Mouse (Mus musculus): ENCODE measurements around the gene H2-Q7. TPM values are rescaled to one million over a fixed set of nuclear protein-coding genes. Genes with fewer than 3 reads are reported as not detected.
A peak's percentile ranks its signal among the peaks of the same experiment; 100 is the strongest.
"Not testable (repeated sequence)": the region's sequence is repeated elsewhere in the genome, so short reads cannot be mapped to it uniquely, and the experiment has no call there.

The H2-Q7 gene
- polyA plus RNA-seq, 1 experiment, result 20.1 TPM

DNA sequence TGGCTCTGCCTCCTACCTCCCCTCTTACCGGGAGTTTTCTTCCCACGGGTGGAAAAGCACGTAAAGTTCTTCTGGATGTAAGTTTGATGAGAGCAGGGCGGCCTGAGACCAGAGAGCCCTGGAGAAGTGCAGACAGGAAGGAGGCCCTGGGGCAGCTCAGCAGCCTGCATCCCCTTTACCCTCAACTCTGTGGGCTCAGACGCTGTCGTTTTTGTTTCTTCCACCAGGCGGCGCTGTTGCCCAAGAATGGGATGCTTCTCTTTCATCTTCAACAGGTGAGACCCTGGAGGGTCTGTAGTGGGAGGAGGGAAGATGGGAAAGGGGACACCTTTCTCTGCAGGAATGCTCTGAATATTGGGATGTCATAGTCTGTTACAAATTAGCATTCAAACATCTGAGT is 26.7 kb downstream of the H2-Q7 start:
- Histone ChIP-seq H3K4me1 (peaks cover 25% of the 10 kb centered on the region), H3K27me3 (replicated peaks) (peaks cover 20% of the 10 kb centered on the region)
- H3K36me3 ChIP-seq (replicated peaks; ENCODE audit: low read length); H3K4me3 ChIP-seq (replicated peaks); H3K9me3 ChIP-seq: not testable (repeated sequence)

DNA sequence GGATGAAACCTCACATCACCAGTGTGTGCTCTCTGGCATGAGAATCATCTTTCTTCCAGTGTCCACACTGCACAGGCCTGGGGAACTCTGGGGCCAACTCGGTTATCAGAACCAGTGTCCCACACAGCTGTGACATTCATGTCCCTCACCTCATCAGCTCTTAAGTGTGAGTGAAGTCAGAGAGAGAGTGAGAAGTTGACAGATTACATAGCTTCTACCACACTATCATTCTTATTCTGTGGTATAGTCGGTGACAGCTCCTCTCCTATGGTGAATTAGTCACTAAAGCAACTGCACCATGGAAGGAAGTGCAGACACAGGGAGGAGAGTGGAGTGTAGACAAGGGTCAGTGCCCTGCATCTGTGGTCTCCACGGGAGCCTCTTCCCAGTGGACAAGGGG is 30.0 kb downstream of the H2-Q7 start:
- H3K9me3 ChIP-seq; H3K36me3 ChIP-seq (replicated peaks; ENCODE audit: low read length): not testable (repeated sequence)
- peak overlapping the region; percentile 21 for H3K4me3 ChIP-seq (replicated peaks)
- peaks cover 37% of the 10 kb centered on the region for H3K27me3 ChIP-seq (replicated peaks)
- peaks cover 28% of the 10 kb centered on the region for H3K4me1 ChIP-seq

DNA sequence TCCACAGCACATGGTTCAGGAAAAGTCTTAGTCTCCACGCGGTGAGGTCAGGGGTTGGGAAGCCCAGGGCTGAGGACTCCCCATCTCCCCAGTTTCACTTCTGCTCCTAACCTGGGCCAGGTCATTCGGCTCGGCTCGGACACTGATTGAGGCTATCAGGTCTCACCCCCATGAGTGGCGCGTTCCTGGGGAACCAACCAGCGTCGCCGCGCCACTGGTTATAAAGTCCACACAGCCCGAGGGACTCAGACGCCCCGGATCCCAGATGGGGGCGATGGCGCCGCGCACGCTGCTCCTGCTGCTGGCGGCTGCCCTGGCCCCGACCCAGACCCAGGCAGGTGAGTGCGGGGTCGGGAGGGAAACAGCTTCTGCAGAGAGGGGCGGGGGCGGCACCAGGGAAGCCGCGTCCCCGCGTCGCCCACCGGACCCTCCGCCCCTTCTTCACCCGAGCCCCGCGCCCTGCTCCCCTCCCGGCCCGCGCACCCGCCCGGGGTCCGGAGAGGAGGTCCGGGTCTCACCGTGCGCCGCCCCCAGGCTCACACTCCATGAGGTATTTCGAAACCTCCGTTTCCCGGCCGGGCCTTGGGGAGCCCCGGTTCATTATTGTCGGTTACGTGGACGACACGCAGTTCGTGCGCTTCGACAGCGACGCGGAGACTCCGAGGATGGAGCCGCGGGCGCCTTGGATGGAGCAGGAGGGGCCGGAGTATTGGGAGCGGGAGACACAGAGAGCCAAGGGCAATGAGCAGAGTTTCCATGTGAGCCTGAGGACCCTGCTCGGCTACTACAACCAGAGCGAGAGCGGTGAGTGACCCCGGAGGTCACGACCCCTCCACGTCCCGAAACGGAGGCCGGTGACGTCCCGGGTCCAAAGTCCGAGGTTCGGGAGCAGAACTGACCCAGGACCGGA is 31.1 kb downstream of the H2-Q7 start, which contains the start of gene H2-Q10:
H2-Q10 (plus strand) TSS at position 248 of the 910 bp plus-strand sequence.
- H3K9me3 ChIP-seq, result peaks cover 6% of the 10 kb centered on the region; the same call in 1 of the 2 replicates
- peak within 1 kb of the TSS; percentile 88 for H3K4me3 ChIP-seq (replicated peaks)
- no peaks in the 10 kb centered on the region for H3K36me3 ChIP-seq (replicated peaks; ENCODE audit: low read length)
- peaks cover 47% of the 10 kb centered on the region for H3K27me3 ChIP-seq (replicated peaks)
- TF ChIP-seq FLI1 (IDR thresholded peaks at IDR 0.05; ENCODE audit: low read length) (no peak), GATA1 (IDR thresholded peaks at IDR 0.05; ENCODE audit: borderline replicate concordance, low read length) (no peak)
- peaks cover 28% of the 10 kb centered on the region for H3K4me1 ChIP-seq

DNA sequence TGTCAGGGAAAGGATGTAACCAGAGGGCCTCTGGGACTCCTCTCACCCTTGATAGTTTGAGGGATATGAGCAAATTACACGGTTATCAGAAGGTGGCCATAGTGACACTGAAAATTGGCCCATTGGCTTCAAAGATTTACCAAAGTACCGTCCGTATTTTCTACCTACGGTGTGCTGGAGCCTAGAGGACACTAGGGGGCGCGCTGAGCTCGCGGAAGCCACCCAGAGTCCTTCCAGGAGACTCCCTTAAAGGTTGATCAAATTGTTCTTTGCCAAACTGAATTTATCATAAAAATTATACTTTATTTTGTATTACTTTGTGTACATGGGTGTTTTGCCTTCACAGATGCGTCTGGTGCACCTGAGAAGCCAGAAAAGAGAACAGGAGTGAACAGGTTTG is 45.1 kb downstream of the H2-Q7 start:
- TF ChIP-seq FLI1 (IDR thresholded peaks at IDR 0.05; ENCODE audit: low read length) (no peak), GATA1 (IDR thresholded peaks at IDR 0.05; ENCODE audit: borderline replicate concordance, low read length) (no peak)
- Histone ChIP-seq H3K4me3 (replicated peaks) (no peak overlapping the region), H3K36me3 (replicated peaks; ENCODE audit: low read length) (no peaks in the 10 kb centered on the region), H3K27me3 (replicated peaks) (peaks cover 21% of the 10 kb centered on the region), H3K4me1 (peaks cover 7% of the 10 kb centered on the region), H3K9me3 (no peaks in the 10 kb centered on the region)

DNA sequence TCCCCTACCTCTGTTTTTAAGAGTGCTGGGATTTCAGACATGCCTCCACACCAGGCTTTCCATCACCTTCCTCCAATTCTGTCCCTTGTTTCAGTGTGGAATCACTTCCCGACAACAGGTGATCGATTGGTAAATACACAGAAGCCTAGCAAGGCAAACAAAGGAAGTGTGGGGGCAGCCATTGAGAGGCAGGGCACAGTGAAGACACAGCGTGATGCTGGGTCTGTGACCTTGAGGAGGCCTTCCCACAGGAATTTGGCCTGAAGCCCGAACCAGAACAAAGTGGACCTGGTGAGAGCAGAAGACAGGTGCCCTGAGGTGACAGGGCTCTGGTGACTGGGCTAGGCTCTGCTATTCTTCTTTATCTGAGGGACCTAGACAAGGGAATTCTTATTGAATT is 46.7 kb downstream of the H2-Q7 start:
- Histone ChIP-seq H3K27me3 (replicated peaks) (peaks cover 31% of the 10 kb centered on the region), H3K4me3 (replicated peaks) (no peak overlapping the region), H3K4me1 (peaks cover 7% of the 10 kb centered on the region), H3K9me3 (no peaks in the 10 kb centered on the region), H3K36me3 (replicated peaks; ENCODE audit: low read length) (no peaks in the 10 kb centered on the region)
- TF ChIP-seq GATA1 (IDR thresholded peaks at IDR 0.05; ENCODE audit: borderline replicate concordance, low read length), result no peak
- no peak for TF ChIP-seq FLI1 (IDR thresholded peaks at IDR 0.05; ENCODE audit: low read length)

DNA sequence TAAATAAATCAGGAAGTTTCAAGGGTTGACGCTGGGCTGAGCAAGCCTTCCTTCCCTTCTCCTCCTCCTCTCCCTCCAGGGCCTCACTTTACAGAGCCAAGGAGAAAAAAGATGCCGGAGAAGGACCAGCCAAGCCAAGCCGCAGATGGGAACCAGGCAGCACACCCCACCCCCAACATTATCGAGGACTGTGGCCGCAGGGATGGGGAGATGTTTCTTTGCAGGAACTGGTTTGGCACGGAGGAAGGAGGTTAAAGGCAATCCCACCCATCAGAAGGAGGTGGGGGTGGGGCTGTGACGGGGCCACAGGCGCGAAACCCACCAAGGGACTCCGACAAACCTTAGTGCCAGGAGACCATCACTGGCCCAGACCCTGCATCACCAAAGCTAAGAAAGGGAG is 47.8 kb downstream of the H2-Q7 start:
- H3K36me3 ChIP-seq (replicated peaks; ENCODE audit: low read length), result no peaks in the 10 kb centered on the region
- TF ChIP-seq GATA1 (IDR thresholded peaks at IDR 0.05; ENCODE audit: borderline replicate concordance, low read length), result no peak
- no peak for TF ChIP-seq FLI1 (IDR thresholded peaks at IDR 0.05; ENCODE audit: low read length)
- H3K4me1 ChIP-seq, result peaks cover 7% of the 10 kb centered on the region
- H3K9me3 ChIP-seq, result no peaks in the 10 kb centered on the region
- peaks cover 36% of the 10 kb centered on the region for H3K27me3 ChIP-seq (replicated peaks)
- peak overlapping the region; percentile 53 for H3K4me3 ChIP-seq (replicated peaks)

DNA sequence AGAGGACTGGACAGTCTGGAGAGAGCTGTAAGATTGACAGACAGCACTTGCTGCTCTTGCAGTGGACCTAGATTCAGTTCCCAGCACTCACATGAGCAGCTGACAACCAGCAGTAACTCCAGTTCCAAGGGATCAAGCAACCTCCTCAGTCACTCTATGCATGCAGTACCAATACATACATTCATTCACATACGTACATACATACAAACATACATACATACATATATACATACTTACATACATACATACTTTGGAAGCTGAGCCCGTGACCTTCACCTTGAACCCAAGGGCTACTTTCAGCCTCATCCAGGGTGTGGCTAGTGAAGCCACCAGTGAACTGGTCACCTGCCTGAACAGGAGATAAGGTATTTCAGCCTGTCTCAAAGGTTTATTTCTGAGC is 49.1 kb downstream of the H2-Q7 start:
- Histone ChIP-seq H3K9me3 (no peaks in the 10 kb centered on the region), H3K27me3 (replicated peaks) (peaks cover 38% of the 10 kb centered on the region), H3K4me1 (peaks cover 7% of the 10 kb centered on the region), H3K36me3 (replicated peaks; ENCODE audit: low read length) (no peaks in the 10 kb centered on the region), H3K4me3 (replicated peaks) (no peak overlapping the region)
- TF ChIP-seq GATA1 (IDR thresholded peaks at IDR 0.05; ENCODE audit: borderline replicate concordance, low read length) (no peak), FLI1 (IDR thresholded peaks at IDR 0.05; ENCODE audit: low read length) (no peak)

DNA sequence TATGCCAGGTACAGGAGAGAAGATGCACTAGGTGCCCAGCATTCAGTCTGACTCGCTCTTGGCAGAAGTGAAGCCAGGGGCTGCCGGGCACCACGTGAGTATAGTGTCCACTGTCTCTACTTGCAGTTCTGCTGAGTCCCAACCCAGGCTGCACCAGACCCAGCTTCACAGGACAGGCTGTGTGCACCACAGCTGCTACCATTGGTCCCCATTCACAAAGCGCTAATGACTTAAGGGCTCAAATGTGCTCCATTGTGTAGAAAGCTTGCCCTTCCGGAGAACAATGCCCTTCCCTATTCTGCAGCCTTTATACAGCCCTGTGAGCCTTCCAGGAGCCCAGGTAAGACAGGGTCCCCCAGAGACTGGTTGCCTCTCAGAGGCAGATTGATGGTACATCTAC is 51.4 kb downstream of the H2-Q7 start:
- H3K36me3 ChIP-seq (replicated peaks; ENCODE audit: low read length), result no peaks in the 10 kb centered on the region

More for the DNA sequence above, 51.4 kb downstream of the H2-Q7 start:
- Histone ChIP-seq H3K4me1 (peaks cover 4% of the 10 kb centered on the region), H3K9me3 (no peaks in the 10 kb centered on the region), H3K27me3 (replicated peaks) (peaks cover 37% of the 10 kb centered on the region), H3K4me3 (replicated peaks) (no peak overlapping the region)
- TF ChIP-seq FLI1 (IDR thresholded peaks at IDR 0.05; ENCODE audit: low read length), result no peak
- TF ChIP-seq GATA1 (IDR thresholded peaks at IDR 0.05; ENCODE audit: borderline replicate concordance, low read length), result no peak

Other genes starting within 250 kb of the H2-Q7 start
- 12.1 TPM in 1 of 2 replicates, not detected in the other for gene Ltb, start 244.7 kb upstream of the H2-Q7 start, polyA plus RNA-seq (2012; ENCODE audit: insufficient read depth, low replicate concordance)
- 2.9 and 3.5 TPM in 2 replicates for gene Tnf, start 237.1 kb upstream of the H2-Q7 start, polyA plus RNA-seq (2012; ENCODE audit: insufficient read depth, low replicate concordance)
- gene Lta, start 233.8 kb upstream of the H2-Q7 start, polyA plus RNA-seq (2012; ENCODE audit: insufficient read depth, low replicate concordance), result 0.85 TPM in 1 of 2 replicates, not detected in the other
- not detected in 2 replicates for gene Gm16181, start 218.3 kb upstream of the H2-Q7 start, polyA plus RNA-seq (2012; ENCODE audit: insufficient read depth, low replicate concordance)
- 0.86 TPM in 1 of 2 replicates, not detected in the other for gene Atp6v1g2, start 205.5 kb upstream of the H2-Q7 start, polyA plus RNA-seq (2012; ENCODE audit: insufficient read depth, low replicate concordance)
- gene Nfkbil1, start 203.4 kb upstream of the H2-Q7 start, polyA plus RNA-seq (2012; ENCODE audit: insufficient read depth, low replicate concordance), result 31.8 and 57.1 TPM in 2 replicates
- gene Ddx39b, start 197.4 kb upstream of the H2-Q7 start, polyA plus RNA-seq (2012; ENCODE audit: insufficient read depth, low replicate concordance), result 83.5 and 158 TPM in 2 replicates
- 170 and 362 TPM in 2 replicates for gene H2-D1, start 176.4 kb upstream of the H2-Q7 start, polyA plus RNA-seq (2012; ENCODE audit: insufficient read depth, low replicate concordance)
- 1.5 and 7.3 TPM in 2 replicates for gene H2-Q1, start 118.8 kb upstream of the H2-Q7 start, polyA plus RNA-seq (2012; ENCODE audit: insufficient read depth, low replicate concordance)
- 6.7 TPM in 1 of 2 replicates, not detected in the other for gene H2-Q2, start 96.9 kb upstream of the H2-Q7 start, polyA plus RNA-seq (2012; ENCODE audit: insufficient read depth, low replicate concordance)
- 13.9 and 46.4 TPM in 2 replicates for gene H2-Q4, start 59.5 kb upstream of the H2-Q7 start, polyA plus RNA-seq (2012; ENCODE audit: insufficient read depth, low replicate concordance)
- gene H2-Q6, start 14.3 kb upstream of the H2-Q7 start, polyA plus RNA-seq (2012; ENCODE audit: insufficient read depth, low replicate concordance), result 2.5 and 4.2 TPM in 2 replicates
- 0.27 and 2.5 TPM in 2 replicates for gene H2-Q10, start 30.9 kb downstream of the H2-Q7 start, polyA plus RNA-seq (2012; ENCODE audit: insufficient read depth, low replicate concordance)
- not detected in 2 replicates for gene Pou5f1, start 66.9 kb downstream of the H2-Q7 start, polyA plus RNA-seq (2012; ENCODE audit: insufficient read depth, low replicate concordance)
- gene Tcf19, start 77.7 kb downstream of the H2-Q7 start, polyA plus RNA-seq (2012; ENCODE audit: insufficient read depth, low replicate concordance), result 16.3 and 17.5 TPM in 2 replicates
- gene Cchcr1, start 77.9 kb downstream of the H2-Q7 start, polyA plus RNA-seq (2012; ENCODE audit: insufficient read depth, low replicate concordance), result 3.2 and 10.5 TPM in 2 replicates
- gene Psors1c2, start 94.0 kb downstream of the H2-Q7 start, polyA plus RNA-seq (2012; ENCODE audit: insufficient read depth, low replicate concordance), result 3.7 TPM in 1 of 2 replicates, not detected in the other
- gene Cdsn, start 113.0 kb downstream of the H2-Q7 start, polyA plus RNA-seq (2012; ENCODE audit: insufficient read depth, low replicate concordance), result not detected in 2 replicates
- gene 2300002M23Rik, start 128.3 kb downstream of the H2-Q7 start, polyA plus RNA-seq (2012; ENCODE audit: insufficient read depth, low replicate concordance), result not detected in 2 replicates
- not detected in 2 replicates for gene Sfta2, start 162.4 kb downstream of the H2-Q7 start, polyA plus RNA-seq (2012; ENCODE audit: insufficient read depth, low replicate concordance)
- 0.55 TPM in 1 of 2 replicates, not detected in the other for gene Gm9573, start 187.5 kb downstream of the H2-Q7 start, polyA plus RNA-seq (2012; ENCODE audit: insufficient read depth, low replicate concordance)
- gene Mucl3, start 204.5 kb downstream of the H2-Q7 start, polyA plus RNA-seq (2012; ENCODE audit: insufficient read depth, low replicate concordance), result not detected in 2 replicates
- gene Vars2, start 228.4 kb downstream of the H2-Q7 start, polyA plus RNA-seq (2012; ENCODE audit: insufficient read depth, low replicate concordance), result 42.1 and 49.7 TPM in 2 replicates
- 7.8 and 10.8 TPM in 2 replicates for gene Gtf2h4, start 234.6 kb downstream of the H2-Q7 start, polyA plus RNA-seq (2012; ENCODE audit: insufficient read depth, low replicate concordance)

Data from megakaryocyte, embryonic 14.5 days (primary cell).